Mouse (Mus musculus): ENCODE data around the gene Hist1h2ab.
"Not testable (repeated sequence)": the region's sequence is repeated elsewhere in the genome, so short reads cannot be mapped to it uniquely, and the experiment has no call there.

- not testable (repeated sequence) for TF ChIP-seq POLR2A (IDR thresholded peaks at IDR 0.05; ENCODE audit: insufficient read depth, low read depth, low read length); CTCF (IDR thresholded peaks at IDR 0.05)
These were observed 1.3 kb downstream of the Hist1h2ab start, which contains the start of gene Hist1h3b for GRCm38 (mm10) chr13:23752067-23752741.

Data from heart, adult 2 months (tissue).